Mouse (Mus musculus): ENCODE measurements at regions not wholly inside any gene's neighbourhood (a gene's known extent, or its start where the extent isn't known, plus 50 kb on each side); places are given as distances from the start of the nearest gene placed in this dataset.

DNA sequence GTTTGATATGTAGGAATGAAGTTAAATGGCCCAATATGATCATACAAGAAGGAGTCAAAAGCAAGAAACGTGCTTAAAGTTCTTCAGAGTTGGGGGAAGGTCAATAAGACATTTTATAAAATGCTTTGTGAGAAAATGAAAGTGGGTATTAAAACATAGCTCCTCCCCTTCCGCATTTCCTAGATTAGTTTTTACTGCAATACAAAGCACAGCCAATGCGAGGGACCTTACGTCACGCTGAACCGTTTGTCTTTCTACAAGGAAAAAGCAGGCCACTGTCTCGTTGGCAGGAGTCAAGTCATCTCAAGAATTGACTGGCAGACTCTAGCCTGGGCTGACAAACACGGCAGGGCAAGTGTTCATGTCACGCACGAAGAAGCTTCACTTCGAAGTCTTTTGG is 131.4 kb upstream of the Arg1 start:
- TF ChIP-seq CTCF (IDR thresholded peaks at IDR 0.05; ENCODE audit: borderline replicate concordance, insufficient read depth, low read depth, low read length) (no peak), POLR2A (IDR thresholded peaks at IDR 0.05; ENCODE audit: borderline replicate concordance, insufficient read depth, low read length) (no peak)
